Mouse (Mus musculus) natural killer cell, adult 2 months (primary cell): ENCODE data around the gene Vmn2r6.
"Not testable (repeated sequence)": the region's sequence is repeated elsewhere in the genome, so short reads cannot be mapped to it uniquely, and the experiment has no call there.

Source experiments
- DNase-seq, 2 experiments: peaks; one replicate each; pipeline ENCODE4 v3.0.0; 2022; ENCODE audit warnings: low spot score in 2 of 2

Vmn2r6 gene

DNA sequence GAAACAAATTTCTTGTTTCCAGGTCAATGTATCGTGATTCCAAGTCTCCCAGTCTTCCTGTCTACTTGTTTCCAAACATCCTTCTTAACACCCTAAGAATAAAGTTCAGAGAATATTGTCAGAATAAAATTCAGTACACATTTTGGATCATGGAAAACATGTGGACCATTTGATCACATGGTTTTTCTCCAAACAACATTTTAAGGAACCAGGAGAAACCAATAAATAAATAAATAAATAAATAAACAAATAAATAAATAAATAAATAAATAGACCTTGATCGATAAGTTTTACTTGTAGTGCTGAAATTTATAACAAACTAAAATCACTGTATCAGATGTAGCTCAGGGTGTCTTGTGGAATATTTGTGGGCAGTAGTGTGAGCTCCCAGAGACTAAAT, at the start of gene Vmn2r6:
Gene Vmn2r6 (minus strand): TSS at position 101 of the 400 bp plus-strand sequence.
- not testable (repeated sequence) for DNase-seq

DNA sequence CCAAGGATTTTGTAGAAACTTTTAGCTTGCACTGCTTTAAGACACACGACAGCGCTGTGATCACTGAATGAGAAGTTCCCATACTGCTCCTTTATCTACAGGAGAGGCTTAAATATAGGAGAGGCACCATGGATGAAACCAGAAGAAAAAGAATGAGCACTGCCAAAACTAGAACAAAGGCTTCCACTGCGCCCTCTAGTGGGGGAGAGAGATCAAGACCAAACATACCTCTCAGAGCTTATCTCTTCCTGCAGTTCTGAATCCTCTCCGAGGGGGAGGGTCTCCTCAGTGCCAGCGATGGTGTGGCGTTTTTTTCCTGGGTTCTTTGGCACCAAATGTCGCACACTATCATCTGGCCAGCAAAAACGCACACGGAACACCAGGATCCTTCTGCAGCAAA, 22.0 kb upstream of the Vmn2r6 start:
- no peak for DNase-seq

DNA sequence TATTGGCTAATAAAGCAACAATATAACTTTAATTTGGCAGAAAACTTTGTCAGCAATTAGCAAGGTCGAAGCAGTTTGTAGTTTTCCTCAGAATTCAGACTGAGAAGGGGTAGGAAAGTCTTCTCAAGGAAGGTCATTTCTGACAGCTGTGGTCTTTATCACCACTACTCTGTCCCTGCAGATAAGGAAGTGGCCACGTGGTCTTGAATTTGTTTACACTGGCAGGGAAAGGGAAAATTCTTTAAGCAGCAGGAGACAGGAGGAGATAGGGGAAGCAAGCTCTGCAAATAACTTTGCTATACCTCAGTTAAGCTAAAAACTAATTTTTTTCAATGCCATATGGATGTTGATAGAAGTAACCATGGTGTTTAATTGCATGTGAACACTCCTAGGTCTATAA, 3.2 kb upstream of the Vmn2r6 start:
- DNase-seq: not testable (repeated sequence)

DNA sequence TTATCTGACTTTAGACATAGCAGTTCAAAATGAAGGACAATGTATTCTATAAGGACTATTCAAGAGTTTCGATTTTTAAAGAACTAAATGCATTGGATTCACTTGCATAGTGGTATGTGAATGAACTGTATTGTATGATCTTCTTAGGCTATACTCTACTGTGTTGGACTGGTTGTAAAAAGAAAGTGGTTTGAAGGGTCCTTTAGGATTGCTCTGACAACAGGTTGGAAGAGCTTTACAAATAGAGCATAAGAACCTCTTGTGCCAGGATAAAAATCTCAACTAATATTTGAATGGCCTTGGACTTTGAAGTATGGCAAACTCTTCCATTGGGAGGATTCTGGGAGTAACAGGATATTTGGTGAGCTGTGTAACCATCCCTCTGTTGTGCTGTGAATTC, 42.0 kb downstream of the Vmn2r6 start:
- DNase-seq: not testable (repeated sequence)

DNA sequence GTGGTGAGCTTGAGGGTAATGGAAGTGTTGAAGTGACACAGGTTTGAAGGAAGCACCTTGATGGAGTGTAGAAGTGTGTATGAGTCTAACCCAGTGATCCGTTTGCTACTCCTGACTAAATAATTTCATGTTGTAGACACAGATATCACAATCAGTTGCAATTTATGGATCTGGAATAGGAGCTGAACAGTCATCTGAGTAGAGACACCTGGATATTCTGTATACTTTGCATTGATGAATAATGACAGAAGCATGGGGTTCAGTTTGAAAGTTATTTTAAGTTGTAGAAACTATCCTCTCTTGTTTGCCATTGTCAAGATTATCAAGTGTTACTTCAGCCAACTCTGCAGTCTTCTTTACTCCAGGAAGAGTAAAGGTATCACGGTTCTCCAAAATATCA, 55.9 kb downstream of the Vmn2r6 start, which contains the start of gene Vmn2r5:
Gene Vmn2r5 (minus strand): TSS at position 101 of the 400 bp plus-strand sequence.
- DNase-seq: not testable (repeated sequence)
